Mouse (Mus musculus) neutrophil, adult 5-6 weeks (primary cell): ENCODE measurements at regions not wholly inside any gene's neighbourhood (a gene's known extent, or its start where the extent isn't known, plus 50 kb on each side); places are given as distances from the start of the nearest gene placed in this dataset.

ENCODE experiments used
- ATAC-seq: fragments of 151-379, 151-347 bp; 2 replicates; pipeline ENCODE4 v1.8.0; 2017; ENCODE audit warnings: mild to moderate bottlenecking, moderate TSS enrichment; ENCODE audit not compliant: insufficient number of reproducible peaks, poor library complexity, low FRiP score, severe bottlenecking; ENCODE audit errors: extremely low read depth

GRCm38 (mm10) chr9:61723021-61723581 is 191.2 kb downstream of the Rplp1 start:
- ATAC-seq, result no peak

- no peak for ATAC-seq
Measured at GRCm38 (mm10) chr9:61721851-61722250, 192.5 kb downstream of the Rplp1 start.

- ATAC-seq, result no peak
Measured at GRCm38 (mm10) chr9:61721071-61721470, 193.3 kb downstream of the Rplp1 start.

- no peak for ATAC-seq
Measured at GRCm38 (mm10) chr9:61720206-61720605, 194.1 kb downstream of the Rplp1 start.

GRCm38 (mm10) chr9:61716751-61717150 is 197.6 kb downstream of the Rplp1 start:
- ATAC-seq, result no peak

- ATAC-seq, result no peak
Measured at GRCm38 (mm10) chr9:61714331-61715035, 199.9 kb downstream of the Rplp1 start.

- no peak for ATAC-seq
Measured at GRCm38 (mm10) chr9:61713806-61714205, 200.5 kb downstream of the Rplp1 start.

GRCm38 (mm10) chr9:61711296-61711695 is 203.0 kb downstream of the Rplp1 start:
- no peak for ATAC-seq

- peak; percentile 85 for ATAC-seq
Measured at GRCm38 (mm10) chr9:61707875-61708274, 206.5 kb downstream of the Rplp1 start.

GRCm38 (mm10) chr9:61707296-61707695 is 207.0 kb downstream of the Rplp1 start:
- no peak for ATAC-seq

- ATAC-seq, result no peak
Measured at GRCm38 (mm10) chr9:61706263-61706755, 208.0 kb downstream of the Rplp1 start.

GRCm38 (mm10) chr9:61705586-61706233 is 208.6 kb downstream of the Rplp1 start:
- ATAC-seq, result peak; percentile 44; the same call in 1 of the 2 replicates

GRCm38 (mm10) chr9:61703301-61703700 is 211.0 kb downstream of the Rplp1 start:
- ATAC-seq, result no peak

GRCm38 (mm10) chr9:61702280-61702966 is 211.9 kb downstream of the Rplp1 start:
- ATAC-seq, result peak; percentile 77

GRCm38 (mm10) chr9:61700576-61700975 is 213.8 kb downstream of the Rplp1 start:
- no peak for ATAC-seq

GRCm38 (mm10) chr9:61699618-61700017 is 214.7 kb downstream of the Rplp1 start:
- ATAC-seq, result no peak

GRCm38 (mm10) chr9:61697959-61698358 is 216.4 kb downstream of the Rplp1 start:
- ATAC-seq, result peak; percentile 58; the same call in 1 of the 2 replicates

- no peak for ATAC-seq
Measured at GRCm38 (mm10) chr9:61696831-61697230, 217.5 kb downstream of the Rplp1 start.

GRCm38 (mm10) chr9:61695821-61696220 is 218.5 kb downstream of the Rplp1 start:
- no peak for ATAC-seq
